Mouse (Mus musculus) myocyte (in vitro differentiated cells): ENCODE results near the gene Samhd1. TPM values are rescaled to one million over a fixed set of nuclear protein-coding genes. Genes with fewer than 3 reads are reported as not detected.

ENCODE experiments used
- H3K27me3 ChIP-seq: one replicate; pipeline ENCODE4 v1.6.1; 2011; ENCODE audit not compliant: control insufficient read depth, insufficient read depth, insufficient read length
- H3K36me3 ChIP-seq: one replicate; pipeline ENCODE4 v1.6.1; 2011; ENCODE audit not compliant: control insufficient read depth, insufficient read depth
- H3K4me2 ChIP-seq: one replicate; pipeline ENCODE4 v1.6.1; 2011; ENCODE audit warnings: low read depth, control low read depth
- H3K4me3 ChIP-seq: one replicate; pipeline ENCODE4 v1.5.1; 2011; ENCODE audit warnings: mild to moderate bottlenecking, control low read depth, moderate library complexity
- H3K79me2 ChIP-seq: one replicate; pipeline ENCODE4 v1.6.1; 2011; ENCODE audit not compliant: control insufficient read depth, insufficient read depth
- H3ac ChIP-seq: one replicate; pipeline ENCODE4 v1.6.1; 2011; ENCODE audit not compliant: control insufficient read depth, insufficient read length
- CEBPB ChIP-seq: IDR thresholded peaks from 2 replicates; pipeline ENCODE4 v1.6.1; 2011; ENCODE audit warnings: mild to moderate bottlenecking, moderate library complexity; ENCODE audit not compliant: poor library complexity, insufficient read depth, severe bottlenecking
- E2F4 ChIP-seq: IDR thresholded peaks from one replicate; pipeline ENCODE4 v1.6.1; 2011; ENCODE audit warnings: mild to moderate bottlenecking, control low read depth, moderate library complexity; ENCODE audit not compliant: insufficient read depth
- MAX ChIP-seq: IDR thresholded peaks from one replicate; pipeline ENCODE4 v1.6.1; 2011; ENCODE audit warnings: low read depth, mild to moderate bottlenecking, control low read depth
- MYOD1 ChIP-seq, 3 experiments: IDR thresholded peaks; one replicate each; pipeline ENCODE4 v1.6.1; 2011; ENCODE audit warnings: control low read depth in 2 of 3, low read depth in 2 of 3, mild to moderate bottlenecking in 2 of 3, moderate library complexity in 1 of 3; ENCODE audit not compliant: insufficient read length in 2 of 3, control insufficient read depth in 1 of 3
- MYOG ChIP-seq, 3 experiments: IDR thresholded peaks; one replicate each; pipeline ENCODE4 v1.6.1; 2011; ENCODE audit warnings: control low read depth in 2 of 3, low read depth in 2 of 3, mild to moderate bottlenecking in 2 of 3; ENCODE audit not compliant: insufficient read length in 2 of 3, control insufficient read depth in 1 of 3, insufficient read depth in 1 of 3
- POLR2A ChIP-seq: IDR thresholded peaks from one replicate; pipeline ENCODE4 v1.6.1; 2011; ENCODE audit warnings: low read depth, mild to moderate bottlenecking, control low read depth, moderate library complexity; ENCODE audit not compliant: insufficient read length
- POLR2AphosphoS2 ChIP-seq: IDR thresholded peaks from one replicate; pipeline ENCODE4 v1.6.1; 2011; ENCODE audit warnings: low read depth, control low read depth; ENCODE audit not compliant: insufficient read length
- REST ChIP-seq: IDR thresholded peaks from one replicate; pipeline ENCODE4 v1.6.1; 2011; ENCODE audit warnings: mild to moderate bottlenecking, control low read depth, moderate library complexity; ENCODE audit not compliant: insufficient read depth, insufficient read length
- SRF ChIP-seq: IDR thresholded peaks from one replicate; pipeline ENCODE4 v1.6.1; 2011; ENCODE audit warnings: low read depth; ENCODE audit not compliant: control insufficient read depth, insufficient read length
- TCF12 ChIP-seq: IDR thresholded peaks from one replicate; pipeline ENCODE4 v1.6.1; 2011; ENCODE audit warnings: mild to moderate bottlenecking, control low read depth; ENCODE audit not compliant: poor library complexity, insufficient read depth, severe bottlenecking
- TCF3 ChIP-seq: IDR thresholded peaks from one replicate; pipeline ENCODE4 v1.6.1; 2011; ENCODE audit warnings: low read depth, control low read depth; ENCODE audit not compliant: insufficient read length
- USF1 ChIP-seq: IDR thresholded peaks from one replicate; pipeline ENCODE4 v1.6.1; 2011; ENCODE audit warnings: low read depth, mild to moderate bottlenecking, control low read depth, moderate library complexity
- polyA plus RNA-seq: library from polyadenylated mRNA; unstranded; fragments of >200 nt; fragmentation: generic; extraction: Trizol; gene quantifications from one replicate; pipeline ENCODE4 v1.2.1, GENCODE M21; 2012; ENCODE audit warnings: missing spikeins

Gene Samhd1
- polyA plus RNA-seq, 1 experiment, result 14.0 TPM

DNA sequence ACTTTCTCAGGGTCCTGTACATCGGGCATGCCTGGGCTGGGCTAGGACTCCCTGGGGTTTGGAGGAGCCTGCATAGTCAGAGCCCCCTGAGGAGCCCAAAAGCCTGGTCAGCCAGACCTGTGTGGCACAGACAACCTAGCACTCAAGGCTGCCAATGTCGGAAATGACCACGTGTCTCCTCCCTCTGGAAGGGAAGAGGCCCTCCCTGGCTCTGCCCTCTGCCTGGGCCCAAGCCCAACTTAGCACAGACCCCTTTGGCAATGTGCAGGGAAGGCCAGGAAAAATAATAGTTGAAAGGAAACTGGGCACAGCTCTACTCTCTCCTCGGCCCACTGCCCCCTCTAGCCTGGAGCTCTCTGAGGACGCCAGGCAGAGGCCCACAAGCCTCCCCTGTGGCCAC, 80.2 kb downstream of the Samhd1 start:
- no peak overlapping the region for H3K4me2 ChIP-seq
- no peak overlapping the region for H3K4me3 ChIP-seq
- H3K36me3 ChIP-seq, result no peaks in the 10 kb centered on the region
- H3K27me3 ChIP-seq, result no peaks in the 10 kb centered on the region
- peaks cover 9% of the 10 kb centered on the region for H3K79me2 ChIP-seq
- H3ac ChIP-seq, result no peak overlapping the region
- TF ChIP-seq TCF12, result no peak
- no peak for TF ChIP-seq CEBPB
- TF ChIP-seq MYOG (IDR thresholded peaks at IDR 0.05; ENCODE audit: control insufficient read depth in 1 of 3, insufficient read depth in 1 of 3, insufficient read length in 2 of 3, low read depth in 2 of 3), result no peak
- TF ChIP-seq REST, result no peak
- no peak for TF ChIP-seq POLR2AphosphoS2
- TF ChIP-seq TCF3, result no peak
- no peak for TF ChIP-seq USF1
- no peak for TF ChIP-seq POLR2A
- no peak for TF ChIP-seq MYOD1 (IDR thresholded peaks at IDR 0.05; ENCODE audit: control insufficient read depth in 1 of 3, insufficient read length in 2 of 3, low read depth in 2 of 3)
- no peak for TF ChIP-seq E2F4
- no peak for TF ChIP-seq MAX
- no peak for TF ChIP-seq SRF

DNA sequence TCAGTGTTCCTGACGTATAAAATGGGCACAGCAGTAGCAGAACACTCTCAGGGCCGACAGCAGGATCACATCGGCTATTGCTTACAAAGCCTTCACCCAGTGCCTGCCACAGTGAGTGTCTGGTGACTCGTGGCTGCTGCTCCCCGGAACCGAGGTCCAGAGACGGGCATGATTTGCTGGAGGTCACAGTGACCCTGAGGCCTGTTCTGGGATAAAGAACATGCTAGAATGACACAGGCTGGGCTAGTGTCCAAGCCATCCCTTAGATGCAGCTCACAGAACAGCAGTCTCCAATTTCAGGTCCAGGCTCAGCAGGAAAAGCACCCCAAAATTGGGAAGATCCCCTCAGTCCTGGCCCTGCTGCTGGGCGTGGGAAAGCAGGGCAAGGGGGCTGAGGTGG, 80.8 kb downstream of the Samhd1 start:
- H3K4me3 ChIP-seq, result no peak overlapping the region
- H3K79me2 ChIP-seq, result peaks cover 10% of the 10 kb centered on the region
- no peak overlapping the region for H3ac ChIP-seq
- no peaks in the 10 kb centered on the region for H3K27me3 ChIP-seq
- no peak overlapping the region for H3K4me2 ChIP-seq
- TF ChIP-seq POLR2AphosphoS2, result no peak
- no peak for TF ChIP-seq CEBPB
- no peak for TF ChIP-seq E2F4
- TF ChIP-seq SRF, result no peak
- no peak for TF ChIP-seq TCF3
- no peak for TF ChIP-seq USF1
- no peak for TF ChIP-seq REST
- no peak for TF ChIP-seq MYOD1 (IDR thresholded peaks at IDR 0.05; ENCODE audit: control insufficient read depth in 1 of 3, insufficient read length in 2 of 3, low read depth in 2 of 3)
- no peak for TF ChIP-seq POLR2A
- TF ChIP-seq MYOG (IDR thresholded peaks at IDR 0.05; ENCODE audit: control insufficient read depth in 1 of 3, insufficient read depth in 1 of 3, insufficient read length in 2 of 3, low read depth in 2 of 3), result no peak
- no peak for TF ChIP-seq TCF12
- no peak for TF ChIP-seq MAX
- no peaks in the 10 kb centered on the region for H3K36me3 ChIP-seq

DNA sequence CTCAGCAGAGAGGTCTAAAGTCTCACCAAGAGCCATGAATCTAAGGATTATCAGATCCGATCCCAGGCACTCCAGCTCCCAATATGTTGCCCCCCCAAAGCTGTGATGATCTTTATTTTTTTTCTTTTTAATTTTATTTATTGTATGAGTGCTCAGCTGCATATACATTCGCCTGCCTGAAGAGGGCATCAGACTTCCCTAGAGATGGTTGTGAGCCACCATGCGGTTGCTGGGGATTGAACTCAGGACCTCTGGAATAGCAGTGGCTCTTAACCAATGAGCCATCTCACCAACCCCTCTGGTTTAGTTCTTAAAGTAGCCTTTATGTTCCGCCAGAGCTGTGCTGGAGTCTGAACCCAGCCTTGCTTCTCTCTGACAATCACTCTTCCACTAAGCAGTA, 81.3 kb downstream of the Samhd1 start:
- no peaks in the 10 kb centered on the region for H3K36me3 ChIP-seq
- TF ChIP-seq POLR2A (no peak), CEBPB (no peak), MAX (no peak)

DNA sequence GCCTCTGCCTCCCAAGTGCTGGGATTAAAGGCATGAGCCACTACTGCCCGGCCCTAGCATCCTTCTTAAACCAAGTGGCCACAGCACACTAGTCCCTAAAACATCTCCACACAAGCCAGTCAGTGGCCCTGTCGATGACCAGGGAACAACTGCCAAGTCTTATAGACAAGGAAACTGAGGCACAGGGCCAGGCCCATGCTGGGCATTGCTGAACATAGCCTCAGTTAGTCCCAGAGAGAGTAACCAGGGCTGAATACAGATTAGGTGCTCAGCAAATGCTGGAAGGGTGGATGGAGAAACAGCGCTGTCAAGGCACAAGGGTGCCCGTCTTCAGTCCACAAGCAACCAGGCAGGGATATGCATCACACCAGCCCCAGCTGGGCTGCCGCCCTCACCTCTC, 81.9 kb downstream of the Samhd1 start:
- Histone ChIP-seq H3ac (no peak overlapping the region), H3K36me3 (no peaks in the 10 kb centered on the region), H3K4me2 (no peak overlapping the region), H3K27me3 (no peaks in the 10 kb centered on the region), H3K4me3 (no peak overlapping the region), H3K79me2 (peaks cover 13% of the 10 kb centered on the region)
- no peak for TF ChIP-seq REST
- TF ChIP-seq CEBPB, result no peak
- no peak for TF ChIP-seq TCF12
- no peak for TF ChIP-seq TCF3
- TF ChIP-seq E2F4, result no peak
- no peak for TF ChIP-seq SRF
- no peak for TF ChIP-seq USF1
- TF ChIP-seq MYOD1 (IDR thresholded peaks at IDR 0.05; ENCODE audit: control insufficient read depth in 1 of 3, insufficient read length in 2 of 3, low read depth in 2 of 3), result no peak
- no peak for TF ChIP-seq POLR2A
- TF ChIP-seq MAX, result no peak

More for the DNA sequence above, 81.3 kb downstream of the Samhd1 start:
- Histone ChIP-seq H3ac (no peak overlapping the region), H3K79me2 (peaks cover 13% of the 10 kb centered on the region), H3K4me3 (no peak overlapping the region), H3K4me2 (no peak overlapping the region), H3K27me3 (no peaks in the 10 kb centered on the region)

DNA sequence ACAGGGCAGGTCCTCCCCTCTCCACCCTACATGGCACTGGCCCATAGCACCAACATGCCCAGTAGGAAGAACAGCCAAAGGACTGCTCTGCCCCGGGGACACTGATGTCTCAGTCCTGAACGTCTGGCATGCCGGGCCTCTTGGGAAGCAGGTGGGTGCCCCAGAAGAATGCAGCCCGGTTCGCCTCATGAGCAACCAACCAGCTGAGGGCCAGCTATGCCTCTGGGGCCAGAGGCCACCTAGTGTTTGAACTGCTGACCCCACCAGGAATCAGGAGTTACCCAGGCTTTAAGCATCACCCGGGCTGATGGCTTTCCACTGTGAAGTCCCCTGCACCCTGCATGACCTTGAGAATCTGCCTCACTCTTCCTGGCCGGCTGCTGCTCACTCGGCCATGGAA, 82.6 kb downstream of the Samhd1 start:
- TF ChIP-seq TCF3 (no peak), MYOD1 (IDR thresholded peaks at IDR 0.05; ENCODE audit: control insufficient read depth in 1 of 3, insufficient read length in 2 of 3, low read depth in 2 of 3) (no peak), E2F4 (no peak), POLR2AphosphoS2 (no peak), REST (no peak), MYOG (IDR thresholded peaks at IDR 0.05; ENCODE audit: control insufficient read depth in 1 of 3, insufficient read depth in 1 of 3, insufficient read length in 2 of 3, low read depth in 2 of 3) (no peak)
- Histone ChIP-seq H3ac (no peak overlapping the region), H3K79me2 (peaks cover 10% of the 10 kb centered on the region), H3K4me2 (no peak overlapping the region), H3K27me3 (no peaks in the 10 kb centered on the region), H3K4me3 (no peak overlapping the region), H3K36me3 (no peaks in the 10 kb centered on the region)
